Mouse (Mus musculus) layer of hippocampus, adult 2 months (tissue): ENCODE measurements at regions not wholly inside any gene's neighbourhood (a gene's known extent, or its start where the extent isn't known, plus 50 kb on each side); places are given as distances from the start of the nearest gene placed in this dataset.

ENCODE experiments used
- DNase-seq, 2 experiments: peaks; one replicate each; pipeline ENCODE4 v3.0.0; 2022; ENCODE audit warnings: low spot score in 2 of 2
- H3K27ac ChIP-seq: fragments of 200-600 bp; 2 replicates; pipeline ENCODE4 v1.8.1; 2022
- H3K4me3 ChIP-seq: fragments of 200-600 bp; 2 replicates; pipeline ENCODE4 v1.8.1; 2022; ENCODE audit warnings: mild to moderate bottlenecking
- CTCF ChIP-seq: fragments of 200-600 bp; conservative IDR thresholded peaks from 2 replicates; pipeline ENCODE4 v1.8.1; 2022; ENCODE audit warnings: antibody characterized with exemption, mild to moderate bottlenecking, moderate library complexity

GRCm38 (mm10) chr10:3630763-3631223 lies 90.8 kb downstream of the Iyd start:
- DNase-seq: no peak

GRCm38 (mm10) chr10:3633871-3634496 lies 93.9 kb downstream of the Iyd start:
- TF ChIP-seq CTCF: no peak
- DNase-seq: peak in 1 of 2 experiments; percentile 3
- no peak overlapping the region for H3K4me3 ChIP-seq
- no peak overlapping the region for H3K27ac ChIP-seq

More at GRCm38 (mm10) chr10:3630763-3631223, 90.8 kb downstream of the Iyd start:
- no peak for TF ChIP-seq CTCF
- Histone ChIP-seq H3K4me3 (no peak overlapping the region), H3K27ac (no peak overlapping the region)

- no peak for TF ChIP-seq CTCF
- no peak overlapping the region for H3K4me3 ChIP-seq
- DNase-seq: no peak
- H3K27ac ChIP-seq: no peak overlapping the region
Observed at GRCm38 (mm10) chr10:3644111-3644510, 96.1 kb upstream of the Plekhg1 start.

- Histone ChIP-seq H3K27ac (no peak overlapping the region), H3K4me3 (no peak overlapping the region)
- no peak for TF ChIP-seq CTCF
- DNase-seq: peak; percentile 16 to 50
Observed at GRCm38 (mm10) chr10:3645030-3645429, 95.1 kb upstream of the Plekhg1 start.

GRCm38 (mm10) chr10:3646151-3646910 lies 93.8 kb upstream of the Plekhg1 start:
- Histone ChIP-seq H3K4me3 (no peak overlapping the region), H3K27ac (no peak overlapping the region)
- DNase-seq: no peak
- no peak for TF ChIP-seq CTCF

- DNase-seq: no peak
- no peak for TF ChIP-seq CTCF
- H3K4me3 ChIP-seq: no peak overlapping the region
- H3K27ac ChIP-seq: no peak overlapping the region
Observed at GRCm38 (mm10) chr10:3647811-3648731, 92.1 kb upstream of the Plekhg1 start.

- no peak overlapping the region for H3K27ac ChIP-seq
- TF ChIP-seq CTCF: no peak
- DNase-seq: no peak
- H3K4me3 ChIP-seq: no peak overlapping the region
Observed at GRCm38 (mm10) chr10:3649983-3650382, 90.2 kb upstream of the Plekhg1 start.

- no peak for DNase-seq
Observed at GRCm38 (mm10) chr10:3650561-3650960, 89.6 kb upstream of the Plekhg1 start.

GRCm38 (mm10) chr10:3652522-3652921 lies 87.6 kb upstream of the Plekhg1 start:
- TF ChIP-seq CTCF: no peak
- no peak overlapping the region for H3K4me3 ChIP-seq
- no peak for DNase-seq
- H3K27ac ChIP-seq: no peak overlapping the region

More at GRCm38 (mm10) chr10:3650561-3650960, 89.6 kb upstream of the Plekhg1 start:
- Histone ChIP-seq H3K27ac (no peak overlapping the region), H3K4me3 (no peak overlapping the region)
- TF ChIP-seq CTCF: no peak

- Histone ChIP-seq H3K27ac (no peak overlapping the region), H3K4me3 (no peak overlapping the region)
- DNase-seq: no peak
- TF ChIP-seq CTCF: no peak
Observed at GRCm38 (mm10) chr10:3656081-3656480, 84.1 kb upstream of the Plekhg1 start.

- Histone ChIP-seq H3K27ac (no peak overlapping the region), H3K4me3 (no peak overlapping the region)
- no peak for TF ChIP-seq CTCF
- no peak for DNase-seq
Observed at GRCm38 (mm10) chr10:3662156-3662555, 78.0 kb upstream of the Plekhg1 start.

- no peak for DNase-seq
- H3K27ac ChIP-seq: no peak overlapping the region
- no peak overlapping the region for H3K4me3 ChIP-seq
- TF ChIP-seq CTCF: no peak
Observed at GRCm38 (mm10) chr10:3662571-3662970, 77.6 kb upstream of the Plekhg1 start.

GRCm38 (mm10) chr10:3663296-3663695 lies 76.9 kb upstream of the Plekhg1 start:
- no peak for DNase-seq
- H3K4me3 ChIP-seq: no peak overlapping the region
- no peak for TF ChIP-seq CTCF

More at GRCm38 (mm10) chr10:3663296-3663695, 76.9 kb upstream of the Plekhg1 start:
- H3K27ac ChIP-seq: no peak overlapping the region
